Mouse (Mus musculus) heart, adult 8-10 months (tissue): Measurements from ENCODE around the gene V1ra8. TPM values are rescaled to one million over a fixed set of nuclear protein-coding genes. Genes with fewer than 3 reads are reported as not detected.
"Not testable (repeated sequence)": the region's sequence is repeated elsewhere in the genome, so short reads cannot be mapped to it uniquely, and the experiment has no call there.

Source experiments
- DNase-seq: peaks from one replicate; pipeline ENCODE4 v3.0.0; 2022; ENCODE audit warnings: low spot score
- total RNA-seq, 4 experiments: library from RNA; stranded (reverse); gene quantifications; 2 replicates each; pipeline ENCODE4 v1.2.4; 2022

The V1ra8 gene
- total RNA-seq = not detected

DNA sequence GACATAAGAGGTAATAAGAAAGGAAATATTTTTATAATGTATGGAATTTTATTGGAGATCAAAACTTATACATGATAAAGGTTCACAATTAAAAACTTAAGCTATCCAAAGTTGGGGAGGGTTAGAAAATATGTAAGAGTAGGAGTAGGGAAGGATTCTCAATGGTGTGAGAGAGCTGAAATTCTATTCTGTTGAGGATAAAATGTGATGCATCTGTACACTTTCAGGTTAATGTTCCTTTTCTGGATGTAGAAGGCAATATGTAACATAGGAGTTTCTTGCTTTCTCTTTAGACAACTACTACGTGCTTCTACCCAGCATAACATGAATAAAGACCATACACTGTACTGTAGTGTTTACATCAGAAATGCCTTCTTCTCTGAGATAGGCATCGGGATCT, at the start of gene V1ra8:
TSS of gene V1ra8 (plus strand) at position 301 of the 400 bp plus-strand sequence.
- DNase-seq = not testable (repeated sequence)

- DNase-seq = no peak
Observed at GRCm38 (mm10) chr6:90160139-90160538, 42.5 kb upstream of the V1ra8 start.

DNA sequence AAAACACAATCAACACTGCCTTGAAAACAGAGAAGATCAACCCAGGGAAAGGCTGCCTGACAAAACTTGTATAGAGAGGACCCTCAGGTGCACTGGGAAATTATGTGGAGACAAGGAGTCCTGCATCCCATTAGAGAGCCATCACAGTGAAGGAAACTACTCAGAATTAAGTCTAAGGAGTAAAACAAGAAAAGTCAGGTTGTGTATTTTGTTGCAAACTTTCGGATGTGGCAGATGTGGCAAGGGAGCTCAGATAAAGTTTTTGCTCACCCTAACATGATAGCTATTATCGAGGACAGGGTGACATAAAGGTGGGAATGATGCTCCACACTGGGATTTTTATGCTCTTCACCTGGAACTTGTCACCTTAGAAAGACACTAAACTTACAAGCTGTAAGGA, 28.1 kb upstream of the V1ra8 start, which contains the start of gene Vmn1r52:
TSS of gene Vmn1r52 (plus strand) at position 301 of the 400 bp plus-strand sequence.
- DNase-seq = no peak

GRCm38 (mm10) chr6:90224338-90224737, 21.7 kb downstream of the V1ra8 start, which contains the start of gene Vmn1r53:
TSS of gene Vmn1r53 (minus strand) at chr6:90224438.
- no peak for DNase-seq

DNA sequence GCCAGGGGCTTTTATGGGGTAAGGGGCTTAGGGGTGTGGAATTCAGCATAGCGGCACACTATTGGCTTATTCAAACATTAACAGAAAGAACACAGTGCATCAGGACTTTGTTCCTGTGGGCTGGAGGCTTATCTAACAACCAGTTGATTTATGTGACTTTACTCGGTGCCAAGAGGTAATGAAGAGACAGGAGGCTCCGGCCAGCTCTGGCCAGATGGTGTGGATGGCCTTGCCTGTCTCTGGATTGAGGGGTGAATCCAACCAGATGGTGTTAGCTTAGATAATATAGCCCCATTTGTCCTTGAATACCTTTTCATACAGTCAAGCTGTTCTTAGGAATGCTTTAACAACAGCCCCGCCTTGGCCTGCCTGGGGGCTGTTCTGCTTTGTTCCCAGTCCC, 29.5 kb downstream of the V1ra8 start:
- not testable (repeated sequence) for DNase-seq

DNA sequence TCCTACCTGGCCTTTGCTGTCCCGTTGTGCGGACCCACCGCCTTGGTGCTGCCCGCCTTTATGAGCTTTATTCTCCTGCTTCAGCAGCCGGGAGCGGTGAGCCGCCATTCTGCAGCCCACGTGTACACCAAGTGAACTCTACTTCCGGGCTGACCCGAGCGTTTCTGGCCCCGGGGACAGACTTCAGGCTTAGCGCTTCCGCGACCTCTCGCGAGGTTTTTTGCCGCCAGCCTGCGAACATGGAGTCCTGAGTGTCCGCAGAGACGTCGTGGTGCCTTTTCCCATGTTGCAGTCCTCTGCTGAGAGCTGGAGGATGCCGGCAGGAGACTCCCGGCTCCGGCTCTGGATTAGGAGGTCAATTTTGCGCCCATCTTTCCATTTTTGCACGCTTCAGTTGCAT, 30.1 kb downstream of the V1ra8 start:
- DNase-seq = no peak

DNA sequence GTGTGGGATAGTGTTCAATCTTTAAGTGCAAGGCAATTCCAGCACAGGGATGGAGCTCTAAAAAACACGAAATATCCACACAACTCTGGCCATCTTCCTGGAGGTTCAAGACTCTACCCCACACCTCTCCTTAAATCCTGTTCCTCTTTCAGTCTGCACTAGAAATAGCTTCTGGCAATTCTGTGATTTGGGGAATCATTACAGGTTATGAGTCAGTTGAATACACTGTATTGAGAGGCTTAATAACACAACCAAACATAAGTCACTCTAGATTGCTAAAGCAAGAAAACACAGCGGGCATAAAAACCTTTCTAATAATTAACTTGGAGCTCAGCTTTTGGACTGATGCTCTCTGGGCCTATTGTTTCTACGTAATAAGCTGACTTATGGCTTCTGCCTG, 41.4 kb downstream of the V1ra8 start:
- no peak for DNase-seq

GRCm38 (mm10) chr6:90246000-90246399, 43.4 kb downstream of the V1ra8 start, which contains the start of gene Vmn1r54:
TSS of gene Vmn1r54 (plus strand) at chr6:90246300.
- no peak for DNase-seq

Other genes starting within 250 kb of the V1ra8 start
- not detected for gene Vmn1r46, start 233.5 kb upstream of the V1ra8 start, total RNA-seq
- not detected for gene Vmn1r47, start 186.6 kb upstream of the V1ra8 start, total RNA-seq
- gene Vmn1r48, start 166.0 kb upstream of the V1ra8 start, total RNA-seq = not detected
- gene Vmn1r49, start 124.3 kb upstream of the V1ra8 start, total RNA-seq = not detected
- not detected for gene Vmn1r50, start 101.4 kb upstream of the V1ra8 start, total RNA-seq
- gene Vmn1r51, start 80.2 kb upstream of the V1ra8 start, total RNA-seq = not detected
- not detected for gene Vmn1r52, start 28.0 kb upstream of the V1ra8 start, total RNA-seq
- not detected for gene Vmn1r53, start 21.6 kb downstream of the V1ra8 start, total RNA-seq
- gene Vmn1r54, start 43.5 kb downstream of the V1ra8 start, total RNA-seq = not detected
- not detected for gene BC048671, start 98.4 kb downstream of the V1ra8 start, total RNA-seq
- gene Chst13, start 122.4 kb downstream of the V1ra8 start, total RNA-seq = under 1 TPM in 1 of 4 experiments, not detected in 3; 0.32 TPM
- not detected for gene Uroc1, start 130.5 kb downstream of the V1ra8 start, total RNA-seq
- gene Zxdc, start 166.7 kb downstream of the V1ra8 start, total RNA-seq = 10 to 100 TPM; 13.0 to 15.0 (median 14.3) TPM
- gene Cfap100, start 226.0 kb downstream of the V1ra8 start, total RNA-seq = under 1 TPM in 2 of 4 experiments, not detected in 2; 0.22 to 0.90 TPM